Mouse (Mus musculus): Measurements from ENCODE around the gene Rnpepl1.
"Not testable (repeated sequence)": the region's sequence is repeated elsewhere in the genome, so short reads cannot be mapped to it uniquely, and the experiment has no call there.

DNA sequence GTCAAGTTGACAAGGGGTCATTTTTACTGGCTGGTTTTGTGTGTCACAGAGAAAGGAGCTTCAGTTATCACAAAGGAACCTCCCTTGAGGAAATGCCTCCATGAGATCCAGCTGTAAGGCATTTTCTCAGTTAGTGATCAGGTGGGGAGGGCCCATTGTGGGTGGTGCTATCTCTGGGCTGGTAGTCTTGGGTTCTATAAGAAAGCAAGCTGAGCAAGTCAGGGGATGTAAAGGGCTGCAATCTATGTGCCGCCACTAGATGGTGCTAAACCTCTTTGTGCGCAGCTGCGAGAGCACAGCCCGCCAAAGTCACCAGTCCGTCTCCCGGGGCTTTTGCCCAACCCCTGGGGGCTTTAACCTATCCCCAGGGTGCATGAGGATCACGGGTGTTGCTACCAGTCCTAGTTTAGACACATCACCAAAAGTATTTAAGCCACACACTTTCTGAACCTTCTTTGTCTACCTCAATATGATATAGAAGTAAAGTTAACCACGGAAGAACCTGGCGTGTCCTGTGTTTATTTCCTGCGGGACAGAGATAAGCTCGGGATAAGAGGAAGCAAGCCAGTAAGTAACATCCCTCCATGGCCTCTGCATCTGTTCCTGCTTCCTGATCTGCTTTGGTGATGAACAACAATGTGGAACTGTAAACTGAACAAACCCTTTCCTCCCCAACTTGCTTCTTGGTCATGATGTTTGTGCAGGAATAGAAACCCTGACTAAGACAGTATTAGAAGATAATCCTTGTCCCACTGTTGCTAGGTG is 46.2 kb downstream of the Rnpepl1 start:
- peak; percentile 36 for TF ChIP-seq CTCF (IDR thresholded peaks at IDR 0.05; ENCODE audit: low read depth, low read length)
- TF ChIP-seq EP300 (IDR thresholded peaks at IDR 0.05; ENCODE audit: insufficient read depth, low read depth, low read length), result not testable (repeated sequence)
